Mouse (Mus musculus): ENCODE measurements around the gene E2f2.

DNA sequence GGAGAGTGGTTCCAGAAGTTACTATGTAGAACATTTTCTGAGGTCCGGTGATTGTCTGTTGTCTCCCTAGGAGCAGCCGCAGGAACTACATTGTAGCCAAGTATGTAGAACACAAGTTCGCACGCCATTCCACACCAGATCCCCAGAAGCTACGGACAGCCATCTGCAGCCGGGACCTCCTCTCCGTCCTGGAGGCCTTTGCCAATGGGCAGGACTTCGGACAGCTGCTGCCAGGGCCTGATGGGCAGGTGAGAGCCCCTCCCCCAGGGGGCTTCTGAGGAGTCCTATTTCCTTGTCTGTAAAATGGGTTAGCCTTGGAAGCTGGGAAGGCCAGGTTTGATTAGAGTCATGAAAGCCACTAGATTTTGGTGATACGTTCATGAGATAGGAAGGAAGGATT lies 66.9 kb downstream of the E2f2 start:
- no peak for TF ChIP-seq EP300 (optimal IDR thresholded peaks at IDR 0.05)
- no peak for TF ChIP-seq CTCF (IDR thresholded peaks at IDR 0.05; ENCODE audit: low read depth)
